Mouse (Mus musculus) cerebellum, adult 8-10 months (tissue): ENCODE results near the gene Mrps23.

Experiments
- DNase-seq: peaks from one replicate; pipeline ENCODE4 v3.0.0; 2022

The Mrps23 gene

GRCm38 (mm10) chr11:88213757-88214156, 9.6 kb downstream of the Mrps23 start:
- DNase-seq: no peak

GRCm38 (mm10) chr11:88214881-88215831, 11.0 kb downstream of the Mrps23 start:
- DNase-seq: peak; percentile 79

GRCm38 (mm10) chr11:88216231-88216685, 12.1 kb downstream of the Mrps23 start:
- peak; percentile 81 for DNase-seq

GRCm38 (mm10) chr11:88218155-88218554, 14.0 kb downstream of the Mrps23 start:
- no peak for DNase-seq

- no peak for DNase-seq
Observed at GRCm38 (mm10) chr11:88218586-88218985, 14.4 kb downstream of the Mrps23 start.

- no peak for DNase-seq
Observed at GRCm38 (mm10) chr11:88221929-88222475, 17.8 kb downstream of the Mrps23 start.

- no peak for DNase-seq
Observed at GRCm38 (mm10) chr11:88227001-88227957, 23.1 kb downstream of the Mrps23 start.

- no peak for DNase-seq
Observed at GRCm38 (mm10) chr11:88231213-88231790, 27.1 kb downstream of the Mrps23 start.

GRCm38 (mm10) chr11:88233528-88234427, 29.6 kb downstream of the Mrps23 start:
- DNase-seq: no peak

GRCm38 (mm10) chr11:88234789-88235188, 30.6 kb downstream of the Mrps23 start:
- DNase-seq: no peak

GRCm38 (mm10) chr11:88235221-88236203, 31.3 kb downstream of the Mrps23 start:
- no peak for DNase-seq

GRCm38 (mm10) chr11:88240275-88240674, 36.1 kb downstream of the Mrps23 start:
- DNase-seq: no peak

- no peak for DNase-seq
Observed at GRCm38 (mm10) chr11:88240736-88241353, 36.7 kb downstream of the Mrps23 start.

GRCm38 (mm10) chr11:88241468-88242301, 37.5 kb downstream of the Mrps23 start:
- DNase-seq: no peak

GRCm38 (mm10) chr11:88245581-88246170, 41.5 kb downstream of the Mrps23 start:
- DNase-seq: no peak

GRCm38 (mm10) chr11:88248636-88249035, 44.4 kb downstream of the Mrps23 start:
- DNase-seq: no peak

GRCm38 (mm10) chr11:88250568-88250967, 46.4 kb downstream of the Mrps23 start:
- DNase-seq: no peak

- no peak for DNase-seq
Observed at GRCm38 (mm10) chr11:88251295-88251694, 47.1 kb downstream of the Mrps23 start.
